Mouse (Mus musculus): ENCODE results near the gene Dnajc10. TPM values are rescaled to one million over a fixed set of nuclear protein-coding genes. Genes with fewer than 3 reads are reported as not detected.

The Dnajc10 gene
- 10 to 100 TPM; 37.8 to 42.4 TPM for total RNA-seq (2023)

DNA sequence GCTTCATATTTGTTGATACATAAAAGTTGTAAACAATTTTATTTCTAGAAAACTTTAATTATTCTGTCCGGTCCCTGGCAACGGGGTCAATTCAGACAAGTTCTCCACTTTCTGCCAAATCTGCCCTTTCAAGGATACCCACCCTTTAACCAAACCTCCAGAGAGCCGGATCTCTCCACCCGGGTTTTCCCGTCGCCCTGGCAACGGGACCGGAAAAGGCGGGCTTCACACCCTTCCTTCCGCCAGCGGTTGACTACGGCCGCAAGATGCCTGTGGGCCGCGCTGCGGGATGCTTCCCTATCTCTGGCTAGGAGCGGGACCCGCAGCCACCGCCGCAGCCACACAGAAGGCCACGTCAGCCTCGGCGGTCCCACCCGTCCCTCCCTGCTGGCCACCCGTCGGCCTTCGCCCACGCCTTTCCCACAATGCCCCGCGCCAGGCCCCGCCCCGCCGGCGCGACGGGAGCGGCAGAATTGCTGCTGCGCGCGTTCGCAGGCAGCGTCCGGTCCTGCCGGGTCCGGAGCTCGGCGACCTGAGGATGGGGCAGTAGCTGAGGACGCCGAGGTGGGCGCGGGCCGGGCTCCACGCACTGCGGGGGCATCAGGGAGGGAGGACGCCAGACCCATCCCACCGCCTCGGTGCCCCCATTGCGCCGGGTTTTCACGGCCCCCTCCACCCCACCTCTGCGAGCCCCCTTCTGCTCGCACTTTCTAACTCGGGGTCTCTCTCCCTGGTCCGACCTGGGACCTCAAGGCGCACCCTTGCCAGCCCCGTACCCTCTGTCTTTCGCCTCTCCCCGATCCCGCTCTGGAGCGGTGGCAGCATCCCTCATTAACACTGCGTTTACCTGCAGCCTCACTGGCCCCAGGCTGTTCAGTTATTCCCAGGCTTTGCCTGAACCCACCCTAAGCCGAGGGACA, at the start of gene Dnajc10:
Gene Dnajc10 (plus strand): TSS at position 225 of the 920 bp plus-strand sequence.

DNA sequence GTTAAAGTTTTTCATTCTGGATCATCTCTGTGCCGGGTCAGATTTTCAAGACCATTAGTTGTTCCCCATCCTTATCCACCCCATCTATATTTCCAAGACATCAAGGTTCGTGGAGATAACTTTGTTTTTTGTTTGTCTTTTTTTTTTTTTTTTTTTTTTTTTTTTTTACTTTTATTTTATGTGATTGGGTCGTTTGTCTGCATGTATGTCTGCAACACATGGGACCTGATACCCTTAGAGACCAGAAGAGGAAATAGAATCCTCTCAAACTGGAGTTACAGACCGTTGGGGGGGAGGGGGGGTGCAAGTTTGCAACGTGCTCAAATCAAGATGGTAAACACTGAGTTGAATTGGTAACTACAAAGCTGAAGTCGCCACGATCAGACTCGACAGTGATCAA, 23.1 kb upstream of the Dnajc10 start, which contains the start of gene Prdx6b:
Gene Prdx6b (plus strand): TSS at position 301 of the 400 bp plus-strand sequence.

Other genes with a start within 250 kb of the Dnajc10 start
- gene Pde1a, start 186.0 kb upstream of the Dnajc10 start, total RNA-seq (2023) = not detected
- gene Prdx6b, start 23.0 kb upstream of the Dnajc10 start, total RNA-seq (2023) = not detected
- gene Frzb, start 132.2 kb downstream of the Dnajc10 start, total RNA-seq (2023) = not detected

All from neutrophil, adult 59 days (primary cell).